Mouse (Mus musculus) limb, embryonic 10.5 days (tissue): ENCODE measurements around the gene Siah2. TPM values are rescaled to one million over a fixed set of nuclear protein-coding genes. Genes with fewer than 3 reads are reported as not detected.

Experiments used
- DNase-seq: peaks from one replicate; pipeline ENCODE4 v3.0.0-alpha.2; 2017; ENCODE audit warnings: low spot score
- H3K27ac ChIP-seq: fragments of 300-500 bp; sonication (generic); 2 replicates; pipeline ENCODE4 v1.5.1; 2016; ENCODE audit warnings: mild to moderate bottlenecking
- H3K27me3 ChIP-seq: fragments of 300-500 bp; sonication (generic); 2 replicates; pipeline ENCODE4 v1.6.1; 2016; ENCODE audit warnings: low read depth, mild to moderate bottlenecking; ENCODE audit not compliant: poor library complexity, severe bottlenecking
- H3K36me3 ChIP-seq: fragments of 300-500 bp; sonication (generic); 2 replicates; pipeline ENCODE4 v1.6.1; 2016; ENCODE audit warnings: mild to moderate bottlenecking, moderate library complexity
- H3K4me1 ChIP-seq: fragments of 300-500 bp; sonication (generic); 2 replicates; pipeline ENCODE4 v1.6.1; 2016
- H3K4me3 ChIP-seq: fragments of 300-500 bp; sonication (generic); 2 replicates; pipeline ENCODE4 v1.5.1; 2016; ENCODE audit warnings: mild to moderate bottlenecking, moderate library complexity
- H3K9me3 ChIP-seq: fragments of 300-500 bp; sonication (generic); replicated peaks from 2 replicates; pipeline ENCODE4 v1.6.1; 2016; ENCODE audit warnings: mild to moderate bottlenecking
- WGBS: fragments of 180-500 bp; shearing (Covaris S2); methylation state at CpG from one replicate; pipeline ENCODE4 v1.1.7; 2016; 5-methylcytosine and 5-hydroxymethylcytosine counted together
- polyA plus RNA-seq: library from polyadenylated mRNA; unstranded; fragments of >200 nt; fragmentation: Nextera tagmentation; extraction: Ambion mirVana; gene quantifications from 2 replicates; pipeline ENCODE4 v1.2.1, GENCODE M21; 2016

The Siah2 gene
- polyA plus RNA-seq, 1 experiment from 2014 or later, result 2.2 TPM

DNA sequence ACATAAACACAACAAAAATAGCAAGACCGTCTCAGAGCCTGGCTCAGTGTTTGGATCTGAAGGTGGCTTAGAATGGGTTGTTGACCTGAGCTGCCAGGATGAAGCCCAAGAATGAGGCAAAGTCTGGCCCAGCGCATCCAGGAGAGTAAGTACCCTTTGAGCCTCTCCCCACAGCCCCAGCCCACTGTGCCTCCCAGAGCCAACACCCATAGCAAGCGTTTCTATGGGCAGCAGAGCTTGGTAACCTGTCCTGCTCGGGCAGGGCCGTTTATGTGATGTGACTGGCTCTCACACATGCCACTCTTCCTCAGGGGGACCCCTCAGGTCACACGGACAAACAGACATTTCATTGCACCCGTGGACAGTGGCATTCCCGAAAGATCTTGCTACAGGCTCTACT, 13.8 kb downstream of the Siah2 start:
- Histone ChIP-seq H3K9me3 (no peaks in the 10 kb centered on the region), H3K4me3 (no peak overlapping the region), H3K36me3 (peaks cover 3% of the 10 kb centered on the region; the same call in 1 of the 2 replicates), H3K27me3 (no peaks in the 10 kb centered on the region), H3K4me1 (peaks cover 33% of the 10 kb centered on the region), H3K27ac (no peak overlapping the region)
- 62% methylated on average over 8 of the region's 8 CpGs for WGBS
- no peak for DNase-seq

DNA sequence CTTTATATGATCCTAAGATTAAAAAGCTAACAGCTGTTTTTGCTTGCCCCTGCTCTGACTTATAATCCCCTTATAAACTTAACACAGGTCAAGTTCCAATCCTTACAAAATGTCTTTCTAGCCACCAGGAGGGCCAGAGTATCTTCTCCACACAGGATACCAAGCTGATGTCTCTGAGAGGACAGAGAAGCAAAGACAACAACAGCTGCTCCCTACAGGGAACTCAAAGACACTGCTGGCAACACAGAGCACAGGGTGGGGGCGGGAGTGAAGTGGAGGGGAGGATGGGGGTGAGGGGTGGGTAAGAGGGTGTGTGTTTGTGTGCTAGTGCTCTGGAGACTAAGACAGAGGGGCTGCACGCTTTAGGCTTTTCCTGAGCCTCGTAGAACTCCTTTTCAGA, 14.6 kb downstream of the Siah2 start:
- Histone ChIP-seq H3K27ac (no peak overlapping the region), H3K36me3 (peaks cover 3% of the 10 kb centered on the region; the same call in 1 of the 2 replicates)
- WGBS, result 46% methylated on average over 3 of the region's 3 CpGs

DNA sequence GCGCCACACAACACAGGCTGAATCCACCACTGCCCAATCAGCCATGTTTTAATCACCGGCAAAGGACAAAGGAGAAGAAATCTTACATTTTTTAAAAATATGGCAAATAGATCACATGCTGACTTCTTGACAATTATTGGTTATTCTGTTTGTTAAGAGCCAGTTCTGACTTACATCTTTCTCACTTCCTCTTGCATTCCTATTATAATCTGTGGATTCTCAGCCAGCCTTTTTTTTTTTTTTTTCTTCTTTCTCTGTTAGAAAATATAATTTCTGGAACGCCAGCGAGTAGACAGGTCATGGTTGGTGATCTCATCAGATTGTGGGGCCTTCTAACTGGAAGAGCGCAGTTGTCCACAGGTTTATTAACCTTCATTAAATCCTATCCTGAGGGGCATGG, 18.9 kb downstream of the Siah2 start:
- H3K4me3 ChIP-seq, result no peak overlapping the region
- peaks cover 3% of the 10 kb centered on the region; the same call in 1 of the 2 replicates for H3K36me3 ChIP-seq
- H3K27ac ChIP-seq, result no peak overlapping the region
- 94% methylated on average over 5 of the region's 5 CpGs for WGBS
- H3K4me1 ChIP-seq, result peaks cover 15% of the 10 kb centered on the region
- H3K27me3 ChIP-seq, result no peaks in the 10 kb centered on the region
- H3K9me3 ChIP-seq, result no peaks in the 10 kb centered on the region
- DNase-seq, result no peak

More for the DNA sequence above, 14.6 kb downstream of the Siah2 start:
- H3K27me3 ChIP-seq, result no peaks in the 10 kb centered on the region
- no peak for DNase-seq
- H3K4me3 ChIP-seq, result no peak overlapping the region
- no peaks in the 10 kb centered on the region for H3K9me3 ChIP-seq
- peaks cover 33% of the 10 kb centered on the region for H3K4me1 ChIP-seq

DNA sequence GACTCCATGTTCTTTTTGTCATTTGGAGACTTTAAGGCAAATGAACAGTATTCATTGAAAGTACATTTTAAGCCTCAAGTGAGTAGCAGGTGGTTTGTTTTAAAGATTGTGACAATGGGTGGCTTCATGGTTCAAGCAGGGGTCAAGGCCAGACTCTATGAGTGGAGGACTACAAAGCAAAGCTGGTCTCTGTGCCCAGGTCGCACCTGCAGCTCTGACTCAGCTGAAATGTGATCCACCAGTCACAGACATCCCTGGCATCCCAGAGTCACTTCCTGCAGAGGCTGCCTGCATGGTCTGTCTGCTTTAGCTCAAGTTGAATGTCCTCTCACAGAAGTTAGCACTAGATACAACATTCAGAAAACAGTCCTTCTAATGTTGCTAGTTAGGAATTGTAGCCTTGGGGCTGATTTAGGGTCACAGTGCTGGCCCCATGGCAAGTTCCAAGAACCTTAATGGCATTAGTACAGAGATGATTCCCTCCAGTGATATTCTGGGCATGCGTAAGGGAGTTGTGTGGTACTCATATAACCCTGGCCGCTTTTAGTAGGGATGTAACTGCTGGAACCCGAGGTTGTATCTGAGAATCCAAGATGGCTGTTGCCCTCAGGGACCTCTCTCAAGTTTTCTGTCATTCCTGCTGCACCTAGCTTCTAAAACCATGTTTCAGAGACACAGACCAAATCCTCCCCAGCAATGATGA, 19.6 kb downstream of the Siah2 start:
- Histone ChIP-seq H3K9me3 (no peaks in the 10 kb centered on the region), H3K36me3 (peaks cover 3% of the 10 kb centered on the region; the same call in 1 of the 2 replicates), H3K4me3 (no peak overlapping the region), H3K4me1 (peaks cover 11% of the 10 kb centered on the region), H3K27me3 (no peaks in the 10 kb centered on the region), H3K27ac (no peak overlapping the region)
- 68% methylated on average over 4 of the region's 4 CpGs for WGBS
- DNase-seq, result no peak

DNA sequence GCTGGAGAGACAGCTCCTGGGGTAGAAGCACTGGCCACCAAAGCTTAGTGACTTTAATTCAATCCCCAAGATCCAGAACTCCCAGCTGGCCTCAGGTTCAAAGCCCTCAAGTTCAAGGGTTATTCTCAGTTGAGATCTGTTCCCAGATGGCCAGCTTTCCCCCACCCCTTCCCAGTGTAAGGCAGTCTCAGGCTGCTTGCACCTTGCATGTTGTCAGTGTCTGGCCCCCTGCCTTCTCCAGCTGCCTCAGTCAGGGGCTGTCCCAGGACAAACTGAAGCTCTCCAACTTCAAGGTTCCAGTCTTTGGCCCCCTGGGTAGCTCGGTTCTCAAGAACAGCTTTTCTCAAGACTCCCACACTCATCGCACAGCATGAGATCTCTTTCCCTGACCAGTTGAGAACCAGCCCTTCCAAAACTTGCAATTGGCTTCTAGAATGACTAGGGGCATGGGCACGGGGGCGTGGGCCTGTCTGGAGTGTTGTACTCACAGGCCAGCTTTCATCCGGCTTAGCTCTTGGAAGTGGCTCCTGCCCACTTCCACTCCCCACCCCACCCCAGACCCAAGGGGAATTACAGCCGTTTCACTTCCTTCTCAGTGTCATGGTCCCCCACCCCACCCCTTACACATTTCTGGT, 20.5 kb downstream of the Siah2 start:
- H3K27ac ChIP-seq, result no peak overlapping the region

DNA sequence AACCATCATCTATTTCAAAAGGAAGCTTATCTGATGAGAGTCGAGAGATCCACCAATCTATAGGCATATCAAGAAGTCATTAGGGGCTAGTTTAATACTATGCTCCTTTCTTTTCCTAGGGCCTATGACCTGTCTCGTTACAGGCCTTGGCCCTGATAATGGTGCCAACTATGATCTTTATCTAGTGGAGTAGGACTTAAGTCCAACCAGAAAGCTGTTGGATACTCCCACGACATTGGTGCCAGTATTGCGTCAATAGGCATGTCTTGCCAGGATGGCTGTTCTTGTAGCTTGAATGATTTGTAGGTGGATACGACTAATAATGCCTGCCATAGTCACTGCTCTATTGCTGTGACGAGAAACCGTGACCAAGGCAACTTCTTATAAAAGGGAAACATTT, 28.2 kb downstream of the Siah2 start:
- no peak overlapping the region for H3K4me3 ChIP-seq
- no peak for DNase-seq
- H3K27ac ChIP-seq, result no peak overlapping the region
- no peaks in the 10 kb centered on the region for H3K27me3 ChIP-seq
- 90% methylated on average over 7 of the region's 7 CpGs for WGBS
- H3K36me3 ChIP-seq, result no peaks in the 10 kb centered on the region
- no peaks in the 10 kb centered on the region for H3K4me1 ChIP-seq
- H3K9me3 ChIP-seq, result no peaks in the 10 kb centered on the region; the same call in 1 of the 2 replicates

More for the DNA sequence above, 20.5 kb downstream of the Siah2 start:
- no peak overlapping the region for H3K4me3 ChIP-seq
- no peaks in the 10 kb centered on the region for H3K27me3 ChIP-seq
- H3K9me3 ChIP-seq, result no peaks in the 10 kb centered on the region
- DNase-seq, result no peak
- H3K4me1 ChIP-seq, result peaks cover 3% of the 10 kb centered on the region; the same call in 1 of the 2 replicates
- 63% methylated on average over 6 of the region's 6 CpGs for WGBS
- peaks cover 3% of the 10 kb centered on the region; the same call in 1 of the 2 replicates for H3K36me3 ChIP-seq

DNA sequence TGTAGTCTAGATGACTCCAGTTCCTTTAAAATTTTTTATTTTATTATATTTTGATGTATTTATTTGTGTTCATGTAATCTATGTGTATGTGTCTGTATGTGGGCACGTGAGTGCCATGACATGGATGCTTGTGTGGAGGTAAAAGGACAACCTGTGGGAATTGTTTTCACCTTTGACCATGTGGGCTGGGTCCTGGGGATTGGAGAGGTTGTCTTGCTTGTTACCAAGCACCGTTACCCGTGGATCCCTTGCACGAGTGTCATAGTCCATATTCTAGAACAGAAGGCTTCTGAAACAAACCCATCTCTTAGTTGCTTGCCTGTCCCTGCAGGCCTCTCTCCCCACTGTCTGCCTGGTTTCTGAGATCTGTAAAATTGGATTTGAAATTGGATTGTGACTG, 31.6 kb downstream of the Siah2 start:
- Histone ChIP-seq H3K27me3 (no peaks in the 10 kb centered on the region), H3K4me3 (no peak overlapping the region), H3K27ac (no peak overlapping the region), H3K4me1 (no peaks in the 10 kb centered on the region), H3K9me3 (no peaks in the 10 kb centered on the region), H3K36me3 (no peaks in the 10 kb centered on the region)
- 93% methylated on average over 4 of the region's 4 CpGs for WGBS
- no peak for DNase-seq

DNA sequence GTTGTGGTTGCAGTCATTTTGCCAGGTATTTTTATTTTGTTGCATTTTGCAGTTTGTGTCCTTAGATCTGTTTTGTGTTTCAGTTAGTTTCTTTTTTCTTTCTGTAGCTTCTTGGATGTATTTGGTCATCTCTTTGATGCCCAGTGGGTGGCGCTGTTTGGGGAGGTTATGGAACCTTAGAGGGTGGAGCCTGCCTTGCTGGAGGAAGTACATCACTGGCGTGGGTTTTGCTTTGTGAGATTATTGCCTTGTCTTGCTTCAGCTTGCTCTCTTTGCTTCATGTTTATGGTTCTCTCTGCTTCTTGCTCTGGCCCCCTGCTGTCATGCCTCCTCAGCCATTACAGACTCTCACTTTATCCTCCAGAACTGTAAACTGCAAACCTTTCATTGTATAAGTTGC, 34.8 kb downstream of the Siah2 start:
- Histone ChIP-seq H3K4me1 (no peaks in the 10 kb centered on the region), H3K27me3 (no peaks in the 10 kb centered on the region), H3K36me3 (no peaks in the 10 kb centered on the region), H3K9me3 (no peaks in the 10 kb centered on the region), H3K4me3 (no peak overlapping the region), H3K27ac (no peak overlapping the region)
- WGBS, result 36% methylated on average over 2 of the region's 2 CpGs
- no peak for DNase-seq

DNA sequence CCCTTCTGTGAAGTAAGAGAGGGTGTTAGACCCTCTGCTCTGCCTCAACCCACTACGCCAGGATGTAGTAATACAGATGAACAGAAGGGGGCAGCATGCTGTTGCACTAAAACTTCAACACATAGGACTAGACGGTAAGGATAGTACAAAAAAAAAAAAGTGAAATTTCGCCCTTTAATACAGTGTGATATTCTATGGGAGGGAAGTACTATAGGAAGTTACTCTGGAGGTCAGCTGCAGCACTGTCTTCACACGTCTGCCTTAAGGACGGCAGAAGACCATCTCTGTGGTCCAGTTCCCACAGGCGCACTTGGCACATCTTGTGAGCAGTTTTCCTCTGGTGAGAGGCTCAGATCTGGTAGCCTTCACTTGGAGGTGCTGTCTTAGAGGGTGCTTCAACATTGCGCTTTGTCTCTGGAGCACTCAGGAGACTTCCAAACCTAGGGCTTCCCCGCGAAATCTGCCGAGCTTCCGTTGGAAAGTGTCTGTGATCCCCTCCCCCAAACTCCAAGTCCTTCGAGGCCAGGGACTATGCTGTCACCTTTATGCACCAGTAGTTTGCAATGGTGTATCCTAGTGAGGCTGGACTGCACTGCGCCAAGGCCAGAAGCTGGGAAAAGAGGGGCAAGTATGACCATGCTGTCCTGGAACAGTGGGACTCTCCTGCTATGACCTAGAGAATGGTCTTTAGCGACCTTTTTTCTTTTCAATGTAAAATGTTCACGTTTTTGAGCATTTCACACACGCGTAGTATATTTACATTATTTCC, 36.7 kb downstream of the Siah2 start:
- no peaks in the 10 kb centered on the region for H3K9me3 ChIP-seq
- no peak overlapping the region for H3K4me3 ChIP-seq
- H3K27me3 ChIP-seq, result no peaks in the 10 kb centered on the region
- no peaks in the 10 kb centered on the region for H3K36me3 ChIP-seq
- no peak overlapping the region for H3K27ac ChIP-seq
- 62% methylated on average over 17 of the region's 17 CpGs for WGBS
- DNase-seq, result peak; percentile 58
- no peaks in the 10 kb centered on the region for H3K4me1 ChIP-seq

DNA sequence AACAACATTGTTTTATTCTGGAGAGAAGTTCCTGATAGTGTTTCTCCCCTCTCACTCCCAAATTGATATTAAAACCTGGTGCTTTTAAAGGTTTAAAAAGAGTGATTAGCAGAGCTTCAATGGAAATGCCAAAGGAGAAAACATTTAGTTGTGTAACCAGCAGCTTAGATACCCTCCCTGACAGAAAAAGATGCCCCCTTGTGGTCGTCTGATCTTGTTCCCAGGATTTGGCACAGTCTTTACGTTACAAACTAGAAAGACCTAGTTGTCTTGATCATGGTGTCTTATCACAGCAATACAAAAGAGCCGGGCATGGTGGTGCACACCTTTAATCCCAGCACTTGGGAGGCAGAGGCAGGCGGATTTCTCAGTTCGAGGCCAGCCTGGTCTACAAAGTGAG, 38.3 kb downstream of the Siah2 start:
- Histone ChIP-seq H3K4me3 (no peak overlapping the region), H3K27ac (no peak overlapping the region), H3K9me3 (no peaks in the 10 kb centered on the region), H3K4me1 (no peaks in the 10 kb centered on the region), H3K36me3 (no peaks in the 10 kb centered on the region), H3K27me3 (no peaks in the 10 kb centered on the region)
- WGBS, result 65% methylated on average over 5 of the region's 5 CpGs
- no peak for DNase-seq

DNA sequence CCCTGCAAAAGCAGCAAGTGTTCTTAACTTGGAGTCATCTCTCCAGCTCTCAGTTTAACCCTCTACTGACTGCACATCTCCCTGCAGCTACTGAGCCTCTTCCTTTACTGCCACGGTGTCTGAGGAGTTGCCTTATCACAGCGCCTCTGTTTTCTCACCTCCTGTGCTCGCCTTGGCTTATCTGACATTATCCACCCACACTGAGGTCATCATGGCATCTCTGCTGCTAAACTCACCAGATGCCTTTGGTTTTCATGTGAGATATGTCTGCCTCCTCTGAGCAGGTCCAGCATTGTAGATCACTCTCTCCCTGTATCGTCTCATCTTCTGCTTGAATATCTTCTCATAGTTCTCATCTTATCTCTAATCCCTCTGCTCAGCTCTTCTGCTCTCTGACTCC, 41.9 kb downstream of the Siah2 start:
- H3K36me3 ChIP-seq, result no peaks in the 10 kb centered on the region
- DNase-seq, result no peak
- WGBS, result 70% methylated on average over 4 of the region's 4 CpGs
- no peaks in the 10 kb centered on the region for H3K4me1 ChIP-seq
- H3K27me3 ChIP-seq, result no peaks in the 10 kb centered on the region
- H3K4me3 ChIP-seq, result no peak overlapping the region
- H3K9me3 ChIP-seq, result no peaks in the 10 kb centered on the region
- H3K27ac ChIP-seq, result no peak overlapping the region

DNA sequence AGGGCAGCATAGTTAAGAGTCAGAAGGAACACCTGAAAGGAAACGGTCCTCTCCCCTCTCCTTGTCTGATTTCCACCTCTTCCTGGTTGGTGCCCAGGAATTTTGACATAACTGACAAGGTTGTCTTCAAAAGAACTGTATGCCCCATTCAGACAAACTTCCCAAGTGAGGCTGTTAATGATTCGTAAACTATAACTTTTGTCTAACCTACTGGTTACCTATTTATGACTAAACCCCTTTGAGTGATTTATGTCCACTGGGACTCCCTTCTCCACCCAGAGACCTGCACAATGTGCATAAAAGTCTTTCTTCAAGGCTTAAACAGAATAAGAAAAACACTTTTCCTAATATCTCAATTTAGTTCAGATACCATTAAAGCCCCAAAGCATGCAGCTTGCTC, 45.0 kb downstream of the Siah2 start:
- Histone ChIP-seq H3K4me1 (no peaks in the 10 kb centered on the region), H3K36me3 (no peaks in the 10 kb centered on the region), H3K27ac (no peak overlapping the region), H3K9me3 (no peaks in the 10 kb centered on the region), H3K27me3 (no peaks in the 10 kb centered on the region), H3K4me3 (no peak overlapping the region)
- WGBS, result 92% methylated on average over 2 of the region's 2 CpGs
- no peak for DNase-seq

DNA sequence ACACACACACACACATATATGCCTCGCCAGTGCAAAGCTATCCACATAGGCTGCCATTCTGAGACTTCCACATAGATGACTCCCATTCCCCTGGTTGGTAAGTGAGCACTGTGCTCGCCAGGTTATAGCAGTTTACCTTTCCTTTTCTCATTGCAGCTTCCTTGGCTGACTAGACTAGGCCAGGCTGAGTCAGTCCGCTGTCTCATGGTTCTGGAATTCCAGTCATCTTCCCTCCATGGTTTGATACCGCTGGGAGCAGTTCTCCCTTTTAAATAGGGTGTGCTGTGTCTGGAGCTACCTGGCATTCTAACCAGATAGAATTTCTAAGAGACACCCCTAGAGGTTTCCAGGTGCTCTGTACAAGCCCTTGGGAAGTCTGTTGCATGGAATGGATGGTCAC, 46.0 kb downstream of the Siah2 start:
- no peak for DNase-seq
- no peaks in the 10 kb centered on the region for H3K36me3 ChIP-seq

More for the DNA sequence above, 46.0 kb downstream of the Siah2 start:
- no peaks in the 10 kb centered on the region for H3K9me3 ChIP-seq
- no peaks in the 10 kb centered on the region for H3K4me1 ChIP-seq
- 82% methylated on average over 4 of the region's 4 CpGs for WGBS
- H3K27ac ChIP-seq, result no peak overlapping the region
- no peak overlapping the region for H3K4me3 ChIP-seq
- no peaks in the 10 kb centered on the region for H3K27me3 ChIP-seq
